Mouse (Mus musculus) liver, embryonic 14.5 days (tissue): ENCODE measurements around the gene Fam183b. TPM values are rescaled to one million over a fixed set of nuclear protein-coding genes. Genes with fewer than 3 reads are reported as not detected.
A peak's percentile ranks its signal among the peaks of the same experiment; 100 is the strongest.
"Not testable (repeated sequence)": the region's sequence is repeated elsewhere in the genome, so short reads cannot be mapped to it uniquely, and the experiment has no call there.

Experiments used
- ATAC-seq: fragments of 200-750 bp; cut with Nextera tagmentation; 2 replicates; pipeline ENCODE4 v1.8.0; 2017; ENCODE audit warnings: moderate number of reproducible peaks, mild to moderate bottlenecking, moderate library complexity; ENCODE audit not compliant: insufficient read depth
- DNase-seq, 3 experiments: peaks; one replicate each; pipeline ENCODE4 v3.0.0-alpha.2; 2012 to 2013; ENCODE audit warnings: low read depth in 3 of 3, low spot score in 3 of 3
- H3K27ac ChIP-seq: fragments of 300-500 bp; sonication (generic); 2 replicates; pipeline ENCODE4 v1.5.1; 2014; ENCODE audit warnings: moderate library complexity, mild to moderate bottlenecking, control low read depth, inconsistent platforms
- H3K27me3 ChIP-seq: fragments of 300-500 bp; sonication (generic); 2 replicates; pipeline ENCODE4 v1.6.1; 2014; ENCODE audit warnings: mild to moderate bottlenecking, low read length, moderate library complexity; ENCODE audit not compliant: control insufficient read depth, insufficient read depth
- H3K36me3 ChIP-seq: fragments of 300-500 bp; sonication (generic); replicated peaks from 2 replicates; pipeline ENCODE4 v1.6.1; 2014; ENCODE audit warnings: low read depth; ENCODE audit not compliant: control insufficient read depth, insufficient read depth
- H3K4me1 ChIP-seq, 2 experiments: fragments of 200-500 bp in 1 of 2; fragments of 300-500 bp in 1 of 2; sonication (generic) in 1 of 2; replicated peaks; 2 replicates each; pipeline ENCODE4 v1.6.1; 2012 to 2014; ENCODE audit warnings: antibody characterized with exemption in 1 of 2, inconsistent platforms in 1 of 2, low read length in 1 of 2; ENCODE audit not compliant: control insufficient read depth in 2 of 2, insufficient read depth in 2 of 2
- H3K4me2 ChIP-seq: fragments of 300-500 bp; sonication (generic); 2 replicates; pipeline ENCODE4 v1.6.1; 2014; ENCODE audit warnings: low read depth, mild to moderate bottlenecking, control low read depth, moderate library complexity
- H3K4me3 ChIP-seq, 2 experiments: fragments of 200-500 bp in 1 of 2; fragments of 300-500 bp in 1 of 2; sonication (generic) in 1 of 2; 2 replicates each; pipeline ENCODE4 v1.5.1; 2012 to 2014; ENCODE audit warnings: low read depth in 2 of 2, low read length in 2 of 2, mild to moderate bottlenecking in 2 of 2, control low read depth in 1 of 2, inconsistent platforms in 1 of 2, moderate library complexity in 1 of 2; ENCODE audit not compliant: insufficient read depth in 1 of 2
- H3K9ac ChIP-seq: fragments of 300-500 bp; sonication (generic); replicated peaks from 2 replicates; pipeline ENCODE4 v1.6.1; 2014; ENCODE audit warnings: mild to moderate bottlenecking, control low read depth, moderate library complexity
- H3K9me3 ChIP-seq: fragments of 300-500 bp; sonication (generic); 2 replicates; pipeline ENCODE4 v1.6.1; 2016; ENCODE audit warnings: low read length, mixed read lengths; ENCODE audit not compliant: control insufficient read depth
- CTCF ChIP-seq: IDR thresholded peaks from 2 replicates; pipeline ENCODE4 v1.5.1; 2016; ENCODE audit warnings: antibody characterized with exemption, low read depth, control low read depth
- EP300 ChIP-seq: IDR thresholded peaks from 2 replicates; pipeline ENCODE4 v1.6.1; 2016; ENCODE audit warnings: antibody characterized with exemption, low read depth
- WGBS: fragments of 180-500 bp; shearing (Covaris S2); extraction: QIAGEN DNeasy Blood & Tissue Kit; methylation state at CpG from one replicate; pipeline ENCODE4 v1.1.7; 2014; ENCODE audit not compliant: insufficient replicate concordance; 5-methylcytosine and 5-hydroxymethylcytosine counted together
- polyA plus RNA-seq, 2 experiments: library from polyadenylated mRNA; depleted of rRNA in 1 of 2; stranded (reverse) in 1 of 2; unstranded in 1 of 2; fragments of >200 nt; fragmentation: Nextera tagmentation in 1 of 2; extraction: Ambion mirVana in 1 of 2; gene quantifications; 2 replicates each; pipeline versions ENCODE4 v1.2.1 to v1.2.3; 2012 to 2014

The Fam183b gene
- polyA plus RNA-seq, 2 experiments, result not detected

DNA sequence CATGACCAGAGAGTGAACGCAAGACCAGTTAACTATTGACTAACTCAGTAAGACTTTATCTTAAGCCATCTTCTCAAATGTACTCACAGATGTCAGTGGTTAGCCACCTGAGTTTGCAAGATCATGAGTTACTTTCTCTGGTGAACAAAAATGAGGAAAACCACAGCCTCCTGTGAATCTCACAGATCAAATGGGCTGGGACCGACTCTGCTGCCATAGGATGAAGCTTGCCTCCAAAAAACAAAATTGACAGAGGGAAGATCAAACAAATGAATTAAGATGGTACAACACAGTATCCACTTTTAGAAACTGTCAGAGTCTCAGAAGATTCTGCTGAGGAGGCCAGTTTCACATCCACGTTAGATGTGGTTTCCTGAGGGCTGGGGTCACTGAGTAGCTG is 28.0 kb upstream of the Fam183b start:
- WGBS, result 42% methylated on average over 3 of the region's 3 CpGs

GRCm38 (mm10) chr11:58828937-58829336 is 27.2 kb upstream of the Fam183b start, which contains the start of gene Olfr312:
Olfr312 (plus strand) TSS chr11:58829237.
- not testable (repeated sequence) for H3K4me2 ChIP-seq, H3K4me1 ChIP-seq, ATAC-seq, H3K36me3 ChIP-seq, DNase-seq, H3K9me3 ChIP-seq, H3K27me3 ChIP-seq, H3K9ac ChIP-seq, H3K4me3 ChIP-seq, H3K27ac ChIP-seq

More for the DNA sequence above, 28.0 kb upstream of the Fam183b start:
- Histone ChIP-seq H3K27me3 (no peaks in the 10 kb centered on the region), H3K27ac (no peak overlapping the region), H3K9me3 (no peaks in the 10 kb centered on the region), H3K9ac (no peak overlapping the region), H3K36me3 (no peaks in the 10 kb centered on the region), H3K4me2 (no peak overlapping the region), H3K4me1 (no peaks in the 10 kb centered on the region), H3K4me3 (no peak overlapping the region)
- TF ChIP-seq EP300 (no peak), CTCF (no peak)
- DNase-seq (no peak), ATAC-seq (no peak)

GRCm38 (mm10) chr11:58815676-58816075 is 13.9 kb upstream of the Fam183b start:
- TF ChIP-seq EP300, result no peak
- no peak for TF ChIP-seq CTCF
- Histone ChIP-seq H3K4me1 (no peaks in the 10 kb centered on the region), H3K36me3 (no peaks in the 10 kb centered on the region), H3K27me3 (no peaks in the 10 kb centered on the region), H3K9ac (no peak overlapping the region), H3K27ac (no peak overlapping the region), H3K4me3 (no peak overlapping the region), H3K4me2 (no peak overlapping the region), H3K9me3 (no peaks in the 10 kb centered on the region)
- DNase-seq, result no peak
- WGBS, result 57% methylated on average over 1 of the region's 1 CpGs
- ATAC-seq, result no peak

DNA sequence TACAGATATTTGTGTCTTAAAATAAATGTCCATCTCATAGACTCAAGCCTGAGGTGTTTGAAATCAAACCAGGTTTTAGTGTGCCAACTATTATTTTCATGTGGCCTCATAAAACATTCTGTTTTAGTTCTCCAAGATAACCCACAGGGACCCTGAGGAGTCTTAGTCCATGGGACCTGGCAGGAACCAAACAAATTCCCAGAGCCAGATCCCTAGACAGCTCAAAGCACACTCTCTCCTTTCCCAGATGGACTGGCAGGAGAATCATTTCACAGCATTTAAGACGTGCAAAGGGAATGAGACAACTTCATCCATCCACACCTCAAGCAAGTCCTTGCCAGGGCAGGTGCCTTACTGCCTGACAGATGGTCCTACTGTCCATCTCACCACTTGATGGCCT is 12.9 kb upstream of the Fam183b start, which contains the start of gene Olfr313:
Gene Olfr313, plus strand, starts transcription at position 301 of the 400 bp plus-strand sequence.
- 26% methylated on average over 1 of the region's 1 CpGs for WGBS

GRCm38 (mm10) chr11:58812001-58812400 is 10.2 kb upstream of the Fam183b start:
- Histone ChIP-seq H3K27me3 (no peaks in the 10 kb centered on the region), H3K9me3 (no peaks in the 10 kb centered on the region), H3K9ac (no peak overlapping the region), H3K4me3 (no peak overlapping the region), H3K4me2 (no peak overlapping the region), H3K4me1 (no peaks in the 10 kb centered on the region), H3K36me3 (no peaks in the 10 kb centered on the region), H3K27ac (no peak overlapping the region)
- ATAC-seq, result no peak
- WGBS, result 0% methylated on average over 1 of the region's 1 CpGs
- DNase-seq, result no peak
- TF ChIP-seq EP300 (no peak), CTCF (peak; percentile 67)

More for the DNA sequence above, 12.9 kb upstream of the Fam183b start, which contains the start of gene Olfr313:
- H3K4me3 ChIP-seq, DNase-seq, H3K27me3 ChIP-seq, H3K9me3 ChIP-seq, H3K4me2 ChIP-seq, H3K27ac ChIP-seq, H3K4me1 ChIP-seq, ATAC-seq, H3K36me3 ChIP-seq, H3K9ac ChIP-seq: not testable (repeated sequence)
